Mouse (Mus musculus) midbrain, embryonic 14.5 days (tissue): ENCODE data around the gene Gm38392. TPM values are rescaled to one million over a fixed set of nuclear protein-coding genes. Genes with fewer than 3 reads are reported as not detected.

Experiments used
- ATAC-seq: fragments of 200-750 bp; cut with Nextera tagmentation; 2 replicates; pipeline ENCODE4 v1.8.0; 2017; ENCODE audit warnings: moderate number of reproducible peaks, moderate library complexity; ENCODE audit not compliant: low FRiP score, low TSS enrichment
- DNase-seq: peaks from one replicate; pipeline ENCODE4 v3.0.0-alpha.2; 2015
- H3K27ac ChIP-seq: fragments of 300-500 bp; sonication (generic); replicated peaks from 2 replicates; pipeline ENCODE4 v1.5.1; 2014; ENCODE audit warnings: mild to moderate bottlenecking, low read depth, low read length, moderate library complexity
- H3K27me3 ChIP-seq: fragments of 300-500 bp; sonication (generic); 2 replicates; pipeline ENCODE4 v1.6.1; 2014; ENCODE audit warnings: low read length, control low read depth, mixed read lengths; ENCODE audit not compliant: control insufficient read depth, insufficient read depth
- H3K36me3 ChIP-seq: fragments of 300-500 bp; sonication (generic); 2 replicates; pipeline ENCODE4 v1.6.1; 2014; ENCODE audit warnings: low read length, control low read depth; ENCODE audit not compliant: control insufficient read depth, insufficient read depth
- H3K4me1 ChIP-seq: fragments of 300-500 bp; sonication (generic); 2 replicates; pipeline ENCODE4 v1.6.1; 2014; ENCODE audit warnings: mild to moderate bottlenecking, antibody characterized with exemption, low read length, control low read depth; ENCODE audit not compliant: control insufficient read depth, insufficient read depth
- H3K4me2 ChIP-seq: fragments of 300-500 bp; sonication (generic); 2 replicates; pipeline ENCODE4 v1.6.1; 2014; ENCODE audit warnings: mild to moderate bottlenecking, low read length, moderate library complexity
- H3K4me3 ChIP-seq: fragments of 300-500 bp; sonication (generic); replicated peaks from 2 replicates; pipeline ENCODE4 v1.5.1; 2014; ENCODE audit warnings: low read depth, low read length
- H3K9ac ChIP-seq: fragments of 300-500 bp; sonication (generic); replicated peaks from 2 replicates; pipeline ENCODE4 v1.6.1; 2014; ENCODE audit warnings: mild to moderate bottlenecking, low read length, moderate library complexity
- H3K9me3 ChIP-seq: fragments of 300-500 bp; sonication (generic); 2 replicates; pipeline ENCODE4 v1.6.1; 2016; ENCODE audit warnings: low read length, control low read depth, mixed read lengths; ENCODE audit not compliant: control insufficient read depth
- WGBS: fragments of 180-500 bp; shearing (Covaris S2); extraction: QIAGEN DNeasy Blood & Tissue Kit; methylation state at CpG from one replicate; pipeline ENCODE4 v1.1.7; 2014; 5-methylcytosine and 5-hydroxymethylcytosine counted together
- microRNA-seq: library from miRNA; unstranded; fragments of <30 nt; microRNA quantifications from one replicate; pipeline ENCODE4, GENCODE M21; 2016
- polyA plus RNA-seq: library from polyadenylated mRNA; unstranded; fragments of >200 nt; fragmentation: Nextera tagmentation; extraction: Ambion mirVana; gene quantifications from 2 replicates; pipeline ENCODE4 v1.2.1, GENCODE M21; 2014

Gm38392 gene
- polyA plus RNA-seq, 1 experiment from 2014 or later = not detected

DNA sequence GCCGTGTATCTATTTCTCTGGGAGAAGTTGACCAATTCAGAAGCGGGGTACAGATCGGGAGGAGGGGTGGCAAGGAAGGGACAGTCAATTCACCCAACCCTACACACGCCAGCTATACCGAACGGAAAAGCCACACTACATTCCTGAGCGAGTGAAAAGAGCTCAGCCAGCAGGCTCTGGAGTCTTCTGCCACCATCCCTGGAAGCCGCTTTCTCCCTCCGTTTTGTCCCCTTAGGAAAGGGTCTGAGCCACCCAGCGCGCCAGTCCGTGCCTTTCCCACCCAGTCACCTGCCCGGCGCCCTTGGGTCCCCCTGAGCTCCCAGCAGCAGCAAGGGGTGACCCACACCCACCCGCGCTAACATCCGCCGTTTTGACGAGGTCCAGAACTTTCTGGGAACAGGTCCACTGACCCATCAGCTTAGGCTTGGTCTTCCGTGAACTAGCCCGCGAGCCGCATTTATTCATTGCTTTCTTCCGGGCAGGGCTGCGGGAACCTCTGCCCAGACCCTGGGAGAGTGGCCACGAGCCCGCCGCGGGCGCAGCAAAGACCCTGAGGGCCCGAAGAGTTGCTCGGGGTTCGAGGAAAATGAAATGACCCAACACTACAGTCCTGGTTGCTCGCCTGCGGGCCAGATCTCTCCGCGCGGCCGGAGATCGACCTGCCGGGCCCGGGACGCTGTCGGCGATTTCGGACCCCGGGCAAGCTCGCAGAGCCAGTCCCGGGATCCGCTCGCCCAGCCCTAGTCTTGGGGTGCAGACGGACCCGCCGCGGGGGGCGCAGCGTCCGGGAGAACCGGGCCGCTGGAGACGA lies 86.6 kb downstream of the Gm38392 start:
- H3K4me3 ChIP-seq = peak overlapping the region; percentile 46
- H3K9me3 ChIP-seq = no peaks in the 10 kb centered on the region
- H3K27me3 ChIP-seq = peaks cover 41% of the 10 kb centered on the region
- H3K36me3 ChIP-seq = no peaks in the 10 kb centered on the region
- H3K4me2 ChIP-seq = peak overlapping the region; percentile 86
- peaks cover 45% of the 10 kb centered on the region for H3K4me1 ChIP-seq
- ATAC-seq = no peak
- H3K9ac ChIP-seq = peak overlapping the region; percentile 73
- peak overlapping the region; percentile 74 for H3K27ac ChIP-seq
- peak; percentile 58 for DNase-seq
- 1% methylated on average over 61 of the region's 61 CpGs for WGBS

DNA sequence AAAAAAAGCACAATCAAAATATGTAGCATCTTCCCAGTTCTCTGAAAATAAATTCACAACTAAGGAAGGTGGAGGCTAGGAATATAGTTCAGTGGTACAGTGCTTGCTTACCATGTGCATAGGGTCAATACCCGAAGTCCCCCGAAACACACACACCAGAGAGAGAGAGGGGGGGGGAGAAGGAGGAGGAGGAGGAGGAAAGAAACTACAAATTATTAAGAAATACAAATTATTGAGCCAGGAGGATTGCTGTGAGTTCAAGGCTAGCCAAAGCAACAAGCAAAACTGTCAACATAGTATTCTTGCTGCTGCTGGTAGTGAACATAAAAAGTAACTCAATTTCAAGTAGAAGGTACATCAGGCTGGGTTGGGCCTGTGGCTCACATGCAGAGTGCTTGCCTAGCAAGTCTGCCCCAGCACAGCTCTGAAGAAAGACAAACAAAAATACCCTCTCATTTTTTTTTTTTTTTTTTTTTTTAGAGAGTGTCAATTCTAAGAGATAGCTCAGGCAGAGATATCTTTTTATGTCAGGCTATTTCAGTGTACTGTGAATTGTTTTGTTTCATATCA lies 87.4 kb downstream of the Gm38392 start:
- peak; percentile 20 for DNase-seq
- ATAC-seq = no peak
- 30% methylated on average over 2 of the region's 2 CpGs for WGBS
- Histone ChIP-seq H3K27ac (peak overlapping the region; percentile 74; the same call in 1 of the 2 replicates), H3K9me3 (no peaks in the 10 kb centered on the region), H3K4me3 (peak overlapping the region; percentile 46), H3K4me1 (peaks cover 40% of the 10 kb centered on the region), H3K36me3 (no peaks in the 10 kb centered on the region), H3K27me3 (peaks cover 42% of the 10 kb centered on the region), H3K4me2 (peak overlapping the region; percentile 86), H3K9ac (no peak overlapping the region)

DNA sequence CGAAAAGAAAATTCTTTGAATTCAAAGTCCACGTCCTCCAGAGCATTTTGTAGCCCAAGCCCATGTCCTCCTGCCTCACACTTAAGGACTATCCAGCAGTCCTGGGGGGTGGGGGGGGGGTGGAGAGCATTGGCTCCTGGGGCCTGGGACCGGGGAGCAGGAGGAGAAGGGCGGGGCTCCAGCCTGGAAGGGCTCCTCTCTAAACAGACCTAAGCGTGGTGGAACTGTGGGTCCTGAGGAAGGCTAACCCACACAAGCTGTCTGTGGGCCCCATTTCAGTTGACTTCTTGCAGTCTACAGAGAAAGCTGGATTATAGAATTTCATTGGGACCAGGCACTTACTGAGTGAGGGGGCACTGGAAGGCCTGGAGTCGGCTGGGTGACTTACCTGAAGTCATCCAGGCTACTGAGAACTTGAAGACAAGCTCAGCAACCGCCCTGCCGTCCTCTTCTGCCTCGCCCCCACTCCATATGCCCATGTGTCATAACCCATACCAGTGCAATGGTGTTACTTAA lies 88.4 kb downstream of the Gm38392 start:
- peaks cover 41% of the 10 kb centered on the region for H3K27me3 ChIP-seq
- peak; percentile 29; the same call in 1 of the 2 replicates for ATAC-seq
- 0 out of 2 replicates have a peak overlapping the region, but pooled peaks have one; percentile 12 for H3K9ac ChIP-seq
- peaks cover 31% of the 10 kb centered on the region for H3K4me1 ChIP-seq
- H3K36me3 ChIP-seq = no peaks in the 10 kb centered on the region
- no peaks in the 10 kb centered on the region for H3K9me3 ChIP-seq
- 3% methylated on average over 9 of the region's 9 CpGs for WGBS
- H3K27ac ChIP-seq = peak overlapping the region; percentile 49
- H3K4me2 ChIP-seq = peak overlapping the region; percentile 33
- DNase-seq = peak; percentile 30
- H3K4me3 ChIP-seq = no peak overlapping the region

DNA sequence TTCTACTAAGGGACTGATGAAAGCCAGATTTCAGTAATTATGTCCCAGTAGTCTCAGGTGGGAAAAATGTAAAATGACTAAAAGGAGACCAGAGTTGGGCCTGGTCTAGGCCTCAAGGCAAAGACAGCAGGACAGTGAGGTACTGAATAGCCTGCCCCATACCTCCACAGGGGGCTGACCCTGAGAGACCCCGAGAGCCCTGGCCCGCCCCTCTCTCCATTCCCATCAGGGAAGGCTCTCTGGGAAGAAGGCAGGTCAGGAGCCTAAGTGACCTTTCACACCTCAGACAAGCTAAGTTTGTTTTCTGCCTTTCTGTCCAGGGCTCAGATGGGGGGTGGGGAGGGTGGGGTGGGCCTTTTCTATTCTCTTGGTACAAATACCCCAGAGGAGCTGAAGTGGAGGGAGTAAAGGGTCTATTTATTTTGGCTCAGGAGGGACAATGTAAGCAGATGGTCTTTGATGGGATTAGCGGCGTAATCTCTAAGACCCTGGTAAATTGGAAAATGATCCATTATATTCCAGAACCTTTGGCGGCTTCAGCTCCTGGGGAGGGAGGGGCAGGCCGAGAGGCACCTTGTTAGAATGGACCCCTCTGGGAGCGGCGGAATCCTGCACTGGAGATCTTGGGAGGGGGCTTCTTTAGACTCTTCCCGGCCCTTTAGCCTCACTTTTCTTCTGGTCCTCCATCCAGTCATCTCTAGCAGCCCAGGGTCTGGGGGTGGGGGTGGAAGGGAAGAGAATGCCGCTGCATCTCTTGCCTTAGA lies 89.1 kb downstream of the Gm38392 start:
- no peak overlapping the region for H3K4me3 ChIP-seq
- no peaks in the 10 kb centered on the region for H3K9me3 ChIP-seq
- peak; percentile 67 for DNase-seq
- H3K27ac ChIP-seq = peak overlapping the region; percentile 49; the same call in 1 of the 2 replicates
- ATAC-seq = peak; percentile 28; the same call in 1 of the 2 replicates
- H3K4me1 ChIP-seq = peaks cover 26% of the 10 kb centered on the region
- 0 out of 2 replicates have a peak overlapping the region, but pooled peaks have one; percentile 12 for H3K9ac ChIP-seq
- H3K4me2 ChIP-seq = peak overlapping the region; percentile 33
- no peaks in the 10 kb centered on the region for H3K36me3 ChIP-seq
- WGBS = 3% methylated on average over 10 of the region's 10 CpGs
- H3K27me3 ChIP-seq = peaks cover 38% of the 10 kb centered on the region

Small RNA genes within 50 kb of the gene (microRNA-seq; reads per million reads assigned to microRNA genes)
- not detected for gene Gm25641
- gene Mir3093 = 24.0 reads per million, percentile 42 among the genes with 10 or more reads in this experiment
- not detected for gene Mir9-1

Other genes starting within 250 kb of the Gm38392 start
- 22.9 and 30.3 TPM in 2 replicates for gene Gpatch4, start 244.1 kb downstream of the Gm38392 start, polyA plus RNA-seq
- 150 and 172 TPM in 2 replicates for gene Naxe, start 228.7 kb downstream of the Gm38392 start, polyA plus RNA-seq
- not detected in 2 replicates for gene Ttc24, start 208.9 kb downstream of the Gm38392 start, polyA plus RNA-seq
- 2.7 and 3.5 TPM in 2 replicates for gene Iqgap3, start 205.2 kb downstream of the Gm38392 start, polyA plus RNA-seq
- gene Mef2d, start 144.8 kb downstream of the Gm38392 start, polyA plus RNA-seq = 22.3 and 23.7 TPM in 2 replicates
- gene Rhbg, start 32.5 kb downstream of the Gm38392 start, polyA plus RNA-seq = 0.21 and 0.22 TPM in 2 replicates
- gene Tsacc, start 9.8 kb upstream of the Gm38392 start, polyA plus RNA-seq = 8.0 and 8.1 TPM in 2 replicates
- 444 and 493 TPM in 2 replicates for gene Cct3, start 9.9 kb upstream of the Gm38392 start, polyA plus RNA-seq
- 56.6 and 64.3 TPM in 2 replicates for gene Glmp, start 37.8 kb upstream of the Gm38392 start, polyA plus RNA-seq
- 1.2 and 1.7 TPM in 2 replicates for gene Tmem79, start 48.9 kb upstream of the Gm38392 start, polyA plus RNA-seq
- 50.9 and 57.0 TPM in 2 replicates for gene Smg5, start 49.0 kb upstream of the Gm38392 start, polyA plus RNA-seq
- gene Paqr6, start 77.4 kb upstream of the Gm38392 start, polyA plus RNA-seq = 0.63 and 1.6 TPM in 2 replicates
- not detected in 2 replicates for gene Bglap3, start 85.5 kb upstream of the Gm38392 start, polyA plus RNA-seq
- not detected in 2 replicates for gene Bglap2, start 91.5 kb upstream of the Gm38392 start, polyA plus RNA-seq
- 0.66 TPM in 1 of 2 replicates, not detected in the other for gene Bglap, start 97.3 kb upstream of the Gm38392 start, polyA plus RNA-seq
- gene Pmf1, start 123.1 kb upstream of the Gm38392 start, polyA plus RNA-seq = 24.9 and 28.3 TPM in 2 replicates
- 34.1 and 38.0 TPM in 2 replicates for gene Slc25a44, start 137.9 kb upstream of the Gm38392 start, polyA plus RNA-seq
- 28.8 and 32.1 TPM in 2 replicates for gene Sema4a, start 174.0 kb upstream of the Gm38392 start, polyA plus RNA-seq
- 31.0 and 34.3 TPM in 2 replicates for gene Lmna, start 222.7 kb upstream of the Gm38392 start, polyA plus RNA-seq
- 50.8 and 51.8 TPM in 2 replicates for gene Mex3a, start 245.2 kb upstream of the Gm38392 start, polyA plus RNA-seq